Mouse (Mus musculus): ENCODE data around the gene Tmem181a.
"Not testable (repeated sequence)": the region's sequence is repeated elsewhere in the genome, so short reads cannot be mapped to it uniquely, and the experiment has no call there.

Gene Tmem181a

GRCm38 (mm10) chr17:6305656-6306270 is 49.1 kb downstream of the Tmem181a start:
- DNase-seq (ENCODE audit: low read depth): not testable (repeated sequence)

- DNase-seq (ENCODE audit: low read depth): not testable (repeated sequence)
Observed at GRCm38 (mm10) chr17:6306503-6306902, 49.8 kb downstream of the Tmem181a start.

- DNase-seq (ENCODE audit: low read depth): not testable (repeated sequence)
Observed at GRCm38 (mm10) chr17:6311716-6312115, 55.1 kb downstream of the Tmem181a start.

GRCm38 (mm10) chr17:6312755-6313154 is 56.1 kb downstream of the Tmem181a start:
- peak; percentile 30 for DNase-seq (ENCODE audit: low read depth)

GRCm38 (mm10) chr17:6314493-6314892 is 57.8 kb downstream of the Tmem181a start:
- not testable (repeated sequence) for DNase-seq (ENCODE audit: low read depth)

GRCm38 (mm10) chr17:6315706-6316105 is 59.0 kb downstream of the Tmem181a start:
- DNase-seq (ENCODE audit: low read depth): not testable (repeated sequence)

GRCm38 (mm10) chr17:6316379-6317126 is 59.9 kb downstream of the Tmem181a start:
- DNase-seq (ENCODE audit: low read depth): peak; percentile 57

- peak; percentile 97 for DNase-seq (ENCODE audit: low read depth)
Observed at GRCm38 (mm10) chr17:6317339-6317985, 60.8 kb downstream of the Tmem181a start, which contains the start of gene Dynlt1a. TSS of gene Dynlt1a (minus strand) at chr17:6317500.

- DNase-seq (ENCODE audit: low read depth): not testable (repeated sequence)
Observed at GRCm38 (mm10) chr17:6321081-6321777, 64.6 kb downstream of the Tmem181a start.

GRCm38 (mm10) chr17:6321778-6322101 is 65.1 kb downstream of the Tmem181a start:
- not testable (repeated sequence) for DNase-seq (ENCODE audit: low read depth)

- not testable (repeated sequence) for DNase-seq (ENCODE audit: low read depth)
Observed at GRCm38 (mm10) chr17:6325021-6325420, 68.4 kb downstream of the Tmem181a start.

GRCm38 (mm10) chr17:6325543-6325942 is 68.9 kb downstream of the Tmem181a start:
- not testable (repeated sequence) for DNase-seq (ENCODE audit: low read depth)

- not testable (repeated sequence) for DNase-seq (ENCODE audit: low read depth)
Observed at GRCm38 (mm10) chr17:6327554-6327953, 70.9 kb downstream of the Tmem181a start.

- DNase-seq (ENCODE audit: low read depth): not testable (repeated sequence)
Observed at GRCm38 (mm10) chr17:6328997-6329396, 72.3 kb downstream of the Tmem181a start.

- DNase-seq (ENCODE audit: low read depth): not testable (repeated sequence)
Observed at GRCm38 (mm10) chr17:6342606-6343294, 86.1 kb downstream of the Tmem181a start.

GRCm38 (mm10) chr17:6355256-6355655 is 98.6 kb downstream of the Tmem181a start:
- DNase-seq (ENCODE audit: low read depth): not testable (repeated sequence)

Data from NIH3T3 (cell line).